Mouse (Mus musculus) bone marrow, adult 2 months (tissue): Measurements from ENCODE around the gene Rps6ka5.

ENCODE experiments used
- CTCF ChIP-seq: fragments of 200-500 bp; IDR thresholded peaks from 2 replicates; pipeline ENCODE4 v1.5.1; 2011; ENCODE audit warnings: low read length, control low read depth; ENCODE audit not compliant: control insufficient read depth, insufficient read depth
- POLR2A ChIP-seq: fragments of 200-500 bp; IDR thresholded peaks from 2 replicates; pipeline ENCODE4 v1.6.1; 2011; ENCODE audit warnings: low read depth, mild to moderate bottlenecking, control low read depth, low read length, borderline replicate concordance; ENCODE audit not compliant: control insufficient read depth

GRCm38 (mm10) chr12:100681752-100682151, 45.0 kb downstream of the Rps6ka5 start:
- TF ChIP-seq POLR2A (no peak), CTCF (no peak)
